ENCODE assay signal across 10 mouse cellular contexts in the genomic region with DNA sequence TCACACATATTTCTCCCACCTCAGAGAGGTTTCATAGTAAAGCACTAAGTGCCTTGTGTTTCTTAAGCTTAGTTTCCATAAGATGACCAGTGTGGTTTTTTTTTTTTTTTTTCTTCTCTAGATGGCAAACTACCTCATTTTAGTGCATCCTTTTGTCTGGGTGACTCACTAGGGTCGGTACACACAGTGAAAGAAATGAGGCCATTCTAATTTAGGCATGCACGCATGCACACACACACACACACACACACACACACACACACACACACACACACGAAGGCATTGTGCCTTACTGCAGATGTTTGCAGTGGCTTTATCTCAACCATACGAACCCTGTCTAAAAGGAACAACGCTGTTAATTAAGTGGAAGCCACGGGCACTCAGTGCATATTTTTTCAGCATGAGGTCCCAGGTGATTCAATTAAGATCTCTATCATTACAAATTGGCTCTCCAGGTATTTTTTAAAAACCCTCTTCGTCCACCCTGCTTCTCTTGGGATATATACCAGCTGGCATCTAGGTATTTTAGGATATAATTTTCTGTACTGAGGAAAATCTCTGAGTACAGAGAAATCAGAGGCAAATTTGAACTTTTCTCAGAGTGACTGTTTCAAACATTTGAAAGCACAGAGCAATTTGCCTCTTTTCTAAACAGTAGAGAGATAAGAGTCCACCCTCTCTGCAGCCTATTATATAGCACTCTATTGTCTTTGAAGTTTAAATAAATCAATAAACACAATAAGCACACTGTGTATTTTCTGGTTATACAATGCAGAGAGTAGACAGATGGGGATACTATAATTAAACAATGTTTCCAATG. TPM values are rescaled to one million over a fixed set of nuclear protein-coding genes. Genes with fewer than 3 reads are reported as not detected.
DNase-seq lines count a peak whose midpoint lies in the region; ATAC-seq lines count a peak whose summit lies in the region.
"Had no signal": no experiment of that assay in that cellular context is flagged by ENCODE, and none has a peak within 500 bp of the region (broad histone marks: within the 10 kb centered on the region; RNA-seq: fewer than 3 reads in every experiment).

No protein-coding gene starts in this region.

- DNase-seq in cerebellum, adult 18-20 months, result peak; percentile 26 to 47
- no peak for DNase-seq in cerebellum, adult 11 months
- no peak for DNase-seq in midbrain, embryonic 11.5 days (ENCODE audit: low spot score, missing footprints)
- no peak for DNase-seq in heart, postnatal 36 days
- no peak for DNase-seq in right cerebral cortex, adult 18-20 months
- DNase-seq: thymus, postnatal 25 days had no signal

- H3K27ac ChIP-seq in midbrain, embryonic 12.5 days (replicated peaks), result peak overlapping the region; percentile 61; the same call in 1 of the 2 replicates
- no peak overlapping the region for H3K27ac ChIP-seq in midbrain, embryonic 11.5 days (ENCODE audit: low read depth, low read length)
- H3K27ac ChIP-seq in hindbrain, embryonic 16.5 days (ENCODE audit: low read depth, low read length), result peak overlapping the region; percentile 56; the same call in 1 of the 2 replicates
- peak overlapping the region; percentile 82 for H3K27ac ChIP-seq in stomach, embryonic 16.5 days (ENCODE audit: low read length)
- H3K27ac ChIP-seq: liver, embryonic 14.5 days had no signal

- H3K36me3 ChIP-seq in midbrain, embryonic 12.5 days, result no peaks in the 10 kb centered on the region
- no peaks in the 10 kb centered on the region for H3K36me3 ChIP-seq in midbrain, embryonic 11.5 days (ENCODE audit: control insufficient read depth, insufficient read depth, low read length)
- no peaks in the 10 kb centered on the region for H3K36me3 ChIP-seq in hindbrain, embryonic 16.5 days (ENCODE audit: control insufficient read depth, insufficient read depth, low read length)
- no peaks in the 10 kb centered on the region for H3K36me3 ChIP-seq in stomach, embryonic 16.5 days (ENCODE audit: control insufficient read depth, insufficient read depth, low read length)

- peaks cover 26% of the 10 kb centered on the region for H3K4me1 ChIP-seq in midbrain, embryonic 12.5 days
- H3K4me1 ChIP-seq in midbrain, embryonic 11.5 days (ENCODE audit: control insufficient read depth, insufficient read depth, low read length), result no peaks in the 10 kb centered on the region
- peaks cover 22% of the 10 kb centered on the region for H3K4me1 ChIP-seq in hindbrain, embryonic 16.5 days (ENCODE audit: control insufficient read depth, insufficient read depth, low read depth, low read length)
- H3K4me1 ChIP-seq in stomach, embryonic 16.5 days (ENCODE audit: control insufficient read depth, insufficient read depth, low read length), result peaks cover 8% of the 10 kb centered on the region; the same call in 1 of the 2 replicates

- H3K9me3 ChIP-seq in midbrain, embryonic 12.5 days, result no peaks in the 10 kb centered on the region
- H3K9me3 ChIP-seq in midbrain, embryonic 11.5 days (ENCODE audit: control insufficient read depth, low read length), result no peaks in the 10 kb centered on the region
- H3K9me3 ChIP-seq in hindbrain, embryonic 16.5 days (ENCODE audit: control insufficient read depth, low read length), result no peaks in the 10 kb centered on the region
- no peaks in the 10 kb centered on the region for H3K9me3 ChIP-seq in stomach, embryonic 16.5 days (replicated peaks; ENCODE audit: control insufficient read depth, low read length)

- H3K27me3 ChIP-seq in midbrain, embryonic 12.5 days, result no peaks in the 10 kb centered on the region
- no peaks in the 10 kb centered on the region for H3K27me3 ChIP-seq in midbrain, embryonic 11.5 days (ENCODE audit: control insufficient read depth, insufficient read depth, low read length)
- no peaks in the 10 kb centered on the region for H3K27me3 ChIP-seq in hindbrain, embryonic 16.5 days (replicated peaks; ENCODE audit: control insufficient read depth, insufficient read depth, low read length)
- no peaks in the 10 kb centered on the region for H3K27me3 ChIP-seq in stomach, embryonic 16.5 days (ENCODE audit: control insufficient read depth, insufficient read depth, low read length)

- no peak overlapping the region for H3K9ac ChIP-seq in midbrain, embryonic 12.5 days (replicated peaks)
- no peak overlapping the region for H3K9ac ChIP-seq in midbrain, embryonic 11.5 days (ENCODE audit: low read length)
- no peak overlapping the region; the same call in 1 of the 2 replicates for H3K9ac ChIP-seq in hindbrain, embryonic 16.5 days (ENCODE audit: low read depth, low read length)
- H3K9ac ChIP-seq in stomach, embryonic 16.5 days (ENCODE audit: low read length), result no peak overlapping the region; the same call in 1 of the 2 replicates
- H3K9ac ChIP-seq: liver, embryonic 14.5 days had no signal

- H3K4me2 ChIP-seq in midbrain, embryonic 12.5 days (replicated peaks), result no peak overlapping the region
- H3K4me2 ChIP-seq in midbrain, embryonic 11.5 days, result no peak overlapping the region
- peak overlapping the region; percentile 6; the same call in 1 of the 2 replicates for H3K4me2 ChIP-seq in hindbrain, embryonic 16.5 days (ENCODE audit: low read length)
- H3K4me2 ChIP-seq in stomach, embryonic 16.5 days (ENCODE audit: low read depth, low read length), result peak overlapping the region; percentile 52

- WGBS in midbrain, embryonic 12.5 days, result 33% methylated on average over 7 of the region's 7 CpGs
- 51% methylated on average over 7 of the region's 7 CpGs for WGBS in midbrain, embryonic 11.5 days
- 25% methylated on average over 7 of the region's 7 CpGs for WGBS in hindbrain, embryonic 16.5 days
- WGBS in stomach, embryonic 16.5 days, result 20% methylated on average over 7 of the region's 7 CpGs

- ATAC-seq in midbrain, embryonic 12.5 days (ENCODE audit: low FRiP score, low read depth), result no peak
- no peak for ATAC-seq in midbrain, embryonic 11.5 days (ENCODE audit: low FRiP score)
- no peak for ATAC-seq in hindbrain, embryonic 16.5 days
- no peak; the same call in 1 of the 2 replicates for ATAC-seq in stomach, embryonic 16.5 days (ENCODE audit: insufficient read depth, low FRiP score)

- intact Hi-C loops in heart, postnatal 36 days (cut with DNase I), result no loop called here

- no peak overlapping the region for H3K4me3 ChIP-seq in midbrain, embryonic 12.5 days
- H3K4me3 ChIP-seq in midbrain, embryonic 11.5 days (ENCODE audit: low read depth, low read length), result no peak overlapping the region
- no peak overlapping the region for H3K4me3 ChIP-seq in hindbrain, embryonic 16.5 days (ENCODE audit: low read length)
- peak overlapping the region; percentile 22 for H3K4me3 ChIP-seq in stomach, embryonic 16.5 days (replicated peaks; ENCODE audit: low read length)

RNA-seq across cellular contexts. Expression of gene Dhx40, which starts 44.4 kb away (rescaled TPM):
- polyA plus RNA-seq in midbrain, embryonic 12.5 days (2016; fragmentation: Nextera tagmentation; extraction: Ambion mirVana), result 45.7 and 46.5 TPM in 2 replicates
- 55.0 and 57.8 TPM in 2 replicates for polyA plus RNA-seq in midbrain, embryonic 11.5 days (2014; fragmentation: Nextera tagmentation; extraction: Ambion mirVana)
- 16.8 and 19.3 TPM in 2 replicates for polyA plus RNA-seq in hindbrain, embryonic 16.5 days (2015; fragmentation: Nextera tagmentation; extraction: Ambion mirVana)
- 17.1 and 17.7 TPM in 2 replicates for polyA plus RNA-seq in stomach, embryonic 16.5 days (2015; fragmentation: Nextera tagmentation; extraction: Ambion mirVana)
- total RNA-seq in heart, postnatal 36 days (2021), result 10 to 100 TPM; 18.7 to 18.9 TPM

Comparison
In these comparisons a context has a peak if more than half of its experiments do, and no peak if none do; other contexts are left out.
1. DNase-seq: peak in cerebellum, adult 18-20 months (2 of 2); none in cerebellum, adult 11 months (single experiment), midbrain, embryonic 11.5 days (single experiment), heart, postnatal 36 days (0 of 2) and right cerebral cortex, adult 18-20 months (single experiment).
2. H3K4me2 ChIP-seq: peak in hindbrain, embryonic 16.5 days (single experiment) and stomach, embryonic 16.5 days (single experiment); none in midbrain, embryonic 12.5 days (single experiment) and midbrain, embryonic 11.5 days (single experiment).